Mouse (Mus musculus): ENCODE data around the gene Actr1b.

Gene Actr1b

DNA sequence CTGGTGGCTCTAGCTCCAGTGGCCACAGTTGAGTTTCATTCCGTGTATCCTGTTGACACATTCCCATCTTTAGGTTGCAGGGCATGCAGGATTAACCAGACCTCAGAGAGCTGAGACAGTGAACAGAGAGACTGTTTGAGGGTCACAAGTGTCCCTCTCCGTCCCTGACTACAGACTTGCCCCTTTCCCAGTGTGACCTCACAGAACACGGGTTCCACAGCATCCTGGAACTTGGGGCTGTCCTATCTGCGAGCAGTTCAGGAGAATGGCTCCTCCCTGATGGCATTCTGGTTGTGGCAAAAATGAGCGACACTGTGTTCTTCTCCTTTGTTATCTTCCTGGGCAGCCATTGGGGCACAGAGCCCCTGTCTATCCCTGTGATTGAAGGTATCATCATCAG is at the start of gene Actr1b:
TSS of gene Actr1b (minus strand) at position 112 of the 400 bp plus-strand sequence.
- no peak for DNase-seq (ENCODE audit: low spot score in 2 of 2)

DNA sequence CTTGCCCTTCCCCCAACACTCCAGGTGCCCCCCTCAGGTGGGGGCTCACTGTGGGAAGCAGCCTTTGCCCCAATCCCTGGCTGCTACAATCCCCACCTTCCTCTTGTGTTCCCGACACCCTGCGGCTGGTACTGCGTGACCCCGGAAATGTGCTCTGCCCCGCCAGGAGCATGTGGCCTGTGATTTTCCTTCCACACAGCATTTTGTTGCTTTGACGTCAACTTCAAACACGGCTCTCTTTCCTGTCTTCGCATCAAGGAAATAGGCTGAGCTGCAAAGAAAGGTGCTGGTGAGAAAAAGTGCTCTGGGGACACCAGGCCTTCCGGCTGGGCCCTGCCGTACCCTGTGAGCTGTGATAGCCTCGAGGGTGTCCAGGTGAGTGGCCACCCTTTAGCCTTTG is 47.3 kb upstream of the Actr1b start, which contains the start of gene Zap70:
TSS of gene Zap70 (plus strand) at position 231 of the 400 bp plus-strand sequence.
- no peak for DNase-seq (ENCODE audit: low spot score in 2 of 2)

DNA sequence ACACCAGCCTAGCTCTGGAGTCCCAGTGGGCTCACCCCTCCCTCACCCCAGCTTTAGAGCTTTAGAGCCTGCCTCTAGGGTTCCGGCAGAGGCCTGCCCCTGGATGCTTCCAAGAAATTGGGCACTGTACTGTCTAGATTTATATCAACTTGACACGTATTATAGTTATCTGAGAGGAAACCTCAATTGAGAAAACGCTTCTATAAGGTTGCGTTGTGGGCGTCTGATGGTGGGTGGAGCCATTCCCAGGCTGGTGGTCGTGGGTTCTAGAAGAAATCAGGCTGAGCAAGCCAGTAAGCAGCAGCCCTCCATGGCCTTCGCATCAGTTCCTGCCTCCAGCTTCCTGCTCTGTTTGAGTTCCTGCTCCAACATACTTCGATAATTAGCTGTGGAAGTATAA is 46.8 kb upstream of the Actr1b start:
- no peak for DNase-seq (ENCODE audit: low spot score in 2 of 2)

DNA sequence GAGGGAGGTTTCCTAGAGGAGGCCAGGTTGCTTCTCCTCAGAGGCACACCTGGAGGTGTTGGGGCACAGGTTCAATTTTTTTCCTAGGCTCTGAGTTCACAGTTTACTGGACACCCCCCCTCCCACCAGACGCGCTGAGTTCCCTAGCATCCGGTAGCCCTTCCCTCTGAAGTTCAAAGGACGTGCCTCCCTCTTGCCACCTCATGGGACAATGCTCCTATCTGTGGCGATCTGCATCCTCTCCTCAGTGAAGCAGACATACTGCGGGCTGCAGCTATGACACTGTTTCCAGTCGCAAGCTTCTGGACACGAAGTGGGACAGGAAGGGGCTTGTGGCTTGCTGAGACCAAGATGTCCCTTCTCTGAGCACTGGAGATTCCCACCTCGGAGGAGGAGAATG is 46.2 kb upstream of the Actr1b start:
- no peak for DNase-seq (ENCODE audit: low spot score in 2 of 2)

DNA sequence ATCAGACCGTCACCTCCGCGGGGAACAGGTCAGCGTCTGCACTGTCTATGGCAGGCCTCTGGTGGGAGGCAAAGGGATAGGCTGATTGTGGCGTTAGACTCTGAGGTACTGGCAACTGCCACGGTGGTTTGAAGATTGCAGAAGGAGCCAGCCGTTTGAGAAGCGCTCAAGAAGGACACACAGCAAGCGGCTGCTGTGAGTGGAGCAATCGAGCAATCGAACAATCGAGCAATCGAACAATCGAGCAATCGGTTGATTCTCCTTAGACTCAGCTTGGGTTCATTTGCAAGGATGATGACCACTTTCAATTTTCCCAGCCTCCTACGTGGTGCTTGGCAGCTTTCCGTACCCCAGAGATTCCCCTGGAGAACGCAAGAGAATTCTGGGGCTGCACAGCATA is 44.9 kb upstream of the Actr1b start:
- no peak for DNase-seq (ENCODE audit: low spot score in 2 of 2)

DNA sequence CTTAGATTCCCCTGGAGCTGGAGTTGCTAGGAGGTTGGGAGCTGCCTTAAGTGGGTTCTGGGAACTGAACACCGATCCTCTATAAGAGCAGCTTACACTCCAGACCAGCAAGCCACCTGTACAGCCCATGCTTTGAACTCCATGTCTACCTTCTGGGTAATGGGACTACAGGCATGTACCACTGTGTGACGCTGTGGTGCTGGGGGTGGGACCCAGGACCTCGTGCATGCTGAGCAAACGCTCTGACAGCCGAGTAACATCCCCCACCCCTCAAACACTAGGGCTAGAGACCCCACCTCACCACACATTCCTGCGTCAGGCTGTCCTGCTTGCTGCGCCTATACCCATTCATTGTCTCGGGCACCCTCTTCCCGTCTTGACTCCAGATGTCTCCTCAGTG is 44.3 kb upstream of the Actr1b start:
- no peak for DNase-seq (ENCODE audit: low spot score in 2 of 2)

DNA sequence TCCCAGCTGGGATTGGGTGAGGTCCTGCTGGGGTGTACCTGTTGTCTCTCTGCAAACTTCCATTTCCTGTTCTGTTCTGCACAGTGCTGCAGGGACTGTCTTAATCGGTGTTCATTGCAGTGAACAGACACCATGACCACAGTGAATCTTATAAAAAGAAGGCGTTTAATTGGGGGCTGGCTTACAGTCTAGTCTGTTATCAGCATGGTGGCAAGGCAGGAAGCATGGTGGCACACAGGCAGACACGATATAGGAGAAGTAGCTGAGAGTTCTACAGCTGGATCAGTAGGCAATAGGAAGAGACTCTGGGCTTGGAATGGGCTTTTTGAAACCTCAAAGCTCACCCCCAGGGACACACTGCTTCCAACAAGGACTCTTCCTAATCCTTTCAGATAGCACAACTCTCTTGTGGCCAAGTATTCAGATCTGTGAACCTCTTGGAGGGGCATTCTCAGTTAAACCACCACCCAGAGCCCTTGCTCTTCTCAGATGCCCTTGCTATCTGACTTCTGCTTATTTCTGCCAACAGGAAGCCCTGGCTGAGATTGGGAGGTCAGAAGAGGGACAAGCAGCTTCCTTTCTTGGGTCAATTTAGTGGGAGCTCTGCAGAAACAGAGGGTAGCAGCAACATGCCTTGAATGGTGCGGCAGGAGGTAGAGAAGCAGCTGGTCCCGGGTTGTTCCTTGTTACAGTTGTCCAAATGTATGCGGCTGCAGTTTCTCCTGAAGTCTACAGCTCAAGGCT is 39.9 kb upstream of the Actr1b start:
- no peak for DNase-seq (ENCODE audit: low spot score in 2 of 2)

DNA sequence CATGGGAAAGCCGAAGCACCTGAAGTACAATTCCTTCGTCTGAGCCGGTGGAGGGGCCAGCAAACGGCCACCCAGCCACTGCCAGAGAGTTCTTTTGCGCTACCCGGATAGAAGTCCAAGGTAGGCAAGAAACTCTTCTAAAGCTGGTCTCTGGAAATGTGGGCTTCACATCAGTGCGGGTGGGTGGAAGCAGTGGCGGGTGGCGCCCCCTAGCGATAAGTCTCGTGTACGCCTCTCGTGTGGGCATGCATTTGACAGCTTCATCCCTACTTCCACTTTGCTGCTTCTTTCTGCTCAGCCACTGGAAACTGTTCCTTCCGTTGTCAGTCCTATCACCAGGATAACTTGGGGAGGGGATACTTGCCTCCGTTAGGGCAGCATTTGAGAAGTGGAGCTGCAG is 32.2 kb upstream of the Actr1b start:
- DNase-seq (ENCODE audit: low spot score in 2 of 2), result peak; percentile 27 to 82

DNA sequence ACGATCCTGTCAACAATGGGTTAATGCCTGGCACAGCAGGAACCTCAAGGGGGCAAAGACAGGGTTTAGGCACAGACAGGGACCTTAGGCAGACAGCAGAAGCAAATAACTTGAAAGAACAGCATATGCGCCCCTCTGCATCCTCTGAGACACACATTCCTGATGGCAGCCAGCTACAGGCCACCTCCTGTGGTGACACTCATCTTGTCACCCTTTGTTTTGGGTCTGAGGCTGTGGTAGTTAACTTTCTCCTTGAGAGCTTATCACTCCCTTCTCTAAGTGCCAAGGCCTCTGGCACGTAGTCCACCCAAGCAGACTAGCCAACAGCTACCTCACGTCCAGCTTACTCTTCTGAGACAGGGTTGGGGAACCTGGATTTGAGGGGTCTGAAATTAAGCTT is 31.4 kb upstream of the Actr1b start:
- DNase-seq (ENCODE audit: low spot score in 2 of 2), result no peak

DNA sequence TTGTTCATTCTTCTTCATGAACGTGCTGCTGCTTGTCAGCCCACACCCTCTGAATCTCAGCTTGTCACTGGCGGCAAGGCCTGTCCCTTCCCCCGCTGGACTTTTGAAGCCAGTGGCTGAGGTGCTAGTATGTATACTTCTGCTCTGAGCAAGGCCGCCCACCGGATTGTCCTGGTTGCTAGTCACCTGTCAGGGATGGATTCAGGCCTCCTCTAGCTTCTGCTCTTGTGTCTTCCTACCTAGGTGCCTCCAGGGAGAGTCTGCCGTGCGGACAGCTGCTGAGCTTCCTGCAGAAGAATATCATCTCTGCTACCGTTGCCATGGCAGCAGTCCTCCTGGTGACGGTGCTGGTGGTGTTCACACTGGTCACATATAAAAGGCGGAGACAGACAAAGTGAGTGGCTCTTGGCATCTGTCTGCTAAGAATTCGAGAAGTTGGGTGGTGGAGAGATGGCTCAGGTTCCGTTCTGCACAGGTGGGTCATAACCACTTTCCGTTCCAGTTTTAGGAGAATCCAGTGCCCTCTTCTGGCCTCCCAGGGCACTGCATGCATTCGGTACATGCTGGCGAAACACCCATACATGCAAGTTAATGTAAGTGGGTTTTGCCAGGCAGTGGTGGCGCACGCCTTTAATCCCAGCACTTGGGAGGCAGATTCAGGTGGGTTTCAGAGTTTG is 30.2 kb upstream of the Actr1b start:
- peak; percentile 69 to 85 for DNase-seq (ENCODE audit: low spot score in 2 of 2)

DNA sequence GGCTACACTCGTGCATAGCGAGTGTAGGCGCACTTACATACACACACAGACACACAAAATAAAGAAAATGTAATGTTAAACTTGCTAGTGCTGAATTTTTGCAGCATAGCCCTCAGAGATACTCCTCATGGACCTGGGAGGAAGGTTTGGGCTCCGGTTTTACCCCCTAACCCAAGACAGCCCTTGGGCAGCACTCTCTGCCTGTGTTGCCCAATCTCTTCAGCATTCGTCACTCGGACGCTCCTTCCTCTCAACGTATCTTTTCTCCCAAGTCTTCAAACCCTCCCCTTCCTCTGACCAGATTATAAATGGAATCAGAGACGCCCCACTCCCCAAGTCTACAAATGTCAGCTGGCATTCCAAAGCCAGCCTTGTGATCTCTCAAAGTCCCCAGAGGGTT is 28.8 kb upstream of the Actr1b start:
- DNase-seq (ENCODE audit: low spot score in 2 of 2), result no peak

DNA sequence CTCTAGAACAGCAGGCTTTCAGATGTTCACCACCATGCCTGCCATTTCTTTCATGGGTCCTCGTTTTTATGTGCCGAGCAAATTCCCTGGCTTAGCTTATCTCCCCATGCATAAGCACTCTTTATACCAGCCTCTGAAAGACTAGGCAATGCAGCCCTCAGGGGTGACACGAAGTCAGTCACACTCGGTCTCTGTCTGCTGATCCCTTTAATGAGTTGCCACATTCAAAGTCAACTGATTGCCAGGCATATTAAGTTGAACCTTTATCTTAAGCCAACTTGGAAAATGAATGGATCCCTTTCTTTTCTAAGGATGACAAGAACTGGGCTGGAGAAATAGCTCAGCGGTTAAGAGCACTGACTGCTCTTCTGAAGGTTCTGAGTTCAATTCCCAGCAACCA is 25.0 kb upstream of the Actr1b start:
- DNase-seq (ENCODE audit: low spot score in 2 of 2), result no peak

DNA sequence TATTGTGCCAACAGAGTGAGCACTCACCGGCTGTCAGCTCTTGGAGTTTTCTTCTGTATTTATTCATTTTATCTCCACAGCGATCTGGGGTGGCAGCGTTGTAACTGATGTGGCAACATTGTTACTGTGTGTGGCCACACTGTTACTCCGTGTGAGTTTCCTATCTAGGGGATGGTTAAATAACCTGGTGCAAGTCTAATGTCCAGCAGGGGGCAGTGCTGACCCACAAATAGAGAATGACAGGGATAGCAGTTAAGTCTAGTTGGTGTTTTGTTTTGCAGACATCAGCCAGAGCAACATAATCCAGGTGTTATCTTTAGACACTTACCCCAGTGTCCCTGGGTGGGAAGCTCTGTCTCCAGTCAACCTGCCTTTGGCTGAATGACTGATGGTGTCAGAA is 23.1 kb upstream of the Actr1b start:
- peak; percentile 71 to 87 for DNase-seq (ENCODE audit: low spot score in 2 of 2)

DNA sequence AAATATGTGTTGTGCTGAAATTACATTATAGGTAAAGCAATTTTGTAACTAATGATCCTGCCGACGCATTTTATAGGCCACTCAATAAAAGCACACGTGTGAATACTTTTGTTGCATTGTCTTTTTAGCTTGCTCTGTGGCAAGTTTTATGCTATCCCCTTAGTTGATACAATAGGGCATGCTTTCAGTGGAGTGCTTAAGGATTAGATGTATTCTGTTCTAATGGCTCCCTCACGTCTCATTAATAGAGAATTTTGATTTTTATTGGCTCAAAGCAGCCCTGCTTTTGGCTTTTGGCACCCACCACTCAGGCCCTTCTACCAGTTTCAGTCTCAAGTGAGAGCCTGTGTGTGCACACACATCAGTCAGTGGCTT is 9.8 kb upstream of the Actr1b start:
- DNase-seq (ENCODE audit: low spot score in 2 of 2), result no peak

DNA sequence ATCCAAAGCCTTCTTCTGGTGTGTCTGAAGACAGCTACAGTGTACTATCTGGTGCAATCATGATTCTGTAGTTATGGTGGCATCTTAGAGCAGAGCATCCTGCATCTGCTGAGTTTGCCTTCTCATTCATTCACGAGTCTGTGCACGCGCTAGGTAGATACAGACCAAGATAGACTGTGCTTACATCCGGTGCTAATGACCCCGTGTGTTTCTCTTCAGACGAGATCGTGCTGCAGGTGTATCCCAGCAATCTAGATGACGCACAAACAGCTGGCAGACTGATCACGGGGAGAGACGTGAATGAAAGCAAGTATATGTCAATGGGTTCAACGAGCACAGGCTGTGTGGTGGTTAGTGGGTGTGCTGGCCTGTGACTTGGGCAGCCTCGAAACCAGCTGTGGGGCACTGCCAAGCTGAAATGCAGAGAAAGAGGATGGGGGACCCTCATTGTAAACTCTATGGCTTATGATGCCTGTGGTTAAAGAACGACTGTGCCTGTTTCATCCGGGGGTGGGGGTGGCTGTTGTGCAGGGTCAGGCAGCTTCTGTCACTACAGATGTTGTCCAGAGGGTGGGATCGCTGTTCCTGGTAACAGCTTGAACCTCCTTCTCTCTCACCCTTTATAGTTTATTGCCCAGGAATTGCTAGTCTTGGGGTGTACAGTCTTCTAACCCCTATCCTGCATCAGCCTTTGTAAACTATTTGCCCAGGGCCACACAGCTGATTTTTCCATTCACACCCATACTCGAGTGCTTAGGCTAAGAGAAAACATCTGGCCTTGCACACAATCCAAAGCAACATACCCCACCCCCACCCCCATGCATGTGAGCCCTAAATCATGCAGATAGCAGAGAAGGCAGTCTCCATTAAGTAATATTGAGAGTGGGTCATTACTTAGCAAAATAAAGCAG is 9.2 kb upstream of the Actr1b start:
- DNase-seq (ENCODE audit: low spot score in 2 of 2), result no peak

DNA sequence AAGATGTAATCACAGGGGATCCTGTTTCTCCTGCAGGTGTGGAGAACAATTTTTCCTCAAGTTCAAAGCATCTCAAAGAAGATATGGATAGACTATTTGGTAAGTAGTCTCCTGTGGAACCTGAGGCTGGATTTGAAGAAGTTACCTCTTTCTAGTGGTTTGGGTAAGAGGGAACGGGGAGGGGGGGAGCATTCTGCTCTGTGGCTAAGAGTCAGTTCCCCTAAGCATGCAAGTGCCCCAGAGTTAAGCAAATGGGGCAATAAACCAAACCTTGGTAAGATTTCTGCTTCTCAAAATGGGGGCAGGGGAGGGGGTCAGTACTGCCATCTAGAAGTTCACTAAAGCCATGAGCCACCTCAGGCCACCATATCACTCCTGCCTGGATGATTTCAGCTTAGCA is 4.6 kb upstream of the Actr1b start:
- no peak for DNase-seq (ENCODE audit: low spot score in 2 of 2)

DNA sequence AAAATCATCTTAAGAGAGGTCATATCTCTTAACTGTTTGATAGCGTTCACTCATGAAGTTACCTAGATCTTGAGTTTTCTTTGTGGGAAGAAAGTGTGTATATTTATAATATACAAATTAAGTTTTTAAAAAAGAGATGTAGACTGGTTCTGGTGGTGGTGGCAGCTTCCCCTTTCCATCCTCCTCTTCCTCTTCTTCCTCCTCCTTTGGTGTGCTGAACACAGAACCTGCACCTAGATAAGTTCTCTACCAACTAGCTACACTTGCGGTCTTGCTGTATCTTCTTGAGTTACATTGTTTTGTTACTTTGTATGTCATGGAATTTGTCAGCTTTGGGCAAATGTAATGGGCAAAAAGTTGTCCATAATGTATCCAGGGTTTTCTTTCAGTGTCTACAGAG is 3.1 kb downstream of the Actr1b start:
- no peak for DNase-seq (ENCODE audit: low spot score in 2 of 2)

DNA sequence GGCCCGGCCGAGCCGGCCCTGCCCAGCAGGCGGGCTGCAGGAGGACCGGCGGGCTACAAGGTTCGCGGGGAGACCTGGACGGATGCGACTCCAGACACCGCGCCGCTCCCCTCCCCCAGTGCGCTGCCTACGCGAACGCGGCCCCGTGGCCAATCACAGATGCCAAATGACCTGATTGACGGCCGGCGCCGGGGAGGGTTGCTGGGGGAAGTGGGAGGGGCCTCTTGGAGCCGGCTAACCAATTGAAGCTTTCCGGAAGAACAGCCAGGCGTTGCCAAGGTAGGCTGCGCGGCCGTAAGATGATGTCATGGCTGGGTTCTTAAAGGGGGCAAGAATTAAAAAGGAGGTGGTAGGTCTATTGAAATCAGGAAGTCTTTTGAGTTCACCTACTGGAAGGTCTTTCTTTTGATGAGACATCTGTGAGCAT is 4.4 kb downstream of the Actr1b start, which contains the start of gene 4933424G06Rik:
TSS of gene 4933424G06Rik (plus strand) at position 296 of the 427 bp plus-strand sequence.
- peak; percentile 97 to 99 for DNase-seq (ENCODE audit: low spot score in 2 of 2)

DNA sequence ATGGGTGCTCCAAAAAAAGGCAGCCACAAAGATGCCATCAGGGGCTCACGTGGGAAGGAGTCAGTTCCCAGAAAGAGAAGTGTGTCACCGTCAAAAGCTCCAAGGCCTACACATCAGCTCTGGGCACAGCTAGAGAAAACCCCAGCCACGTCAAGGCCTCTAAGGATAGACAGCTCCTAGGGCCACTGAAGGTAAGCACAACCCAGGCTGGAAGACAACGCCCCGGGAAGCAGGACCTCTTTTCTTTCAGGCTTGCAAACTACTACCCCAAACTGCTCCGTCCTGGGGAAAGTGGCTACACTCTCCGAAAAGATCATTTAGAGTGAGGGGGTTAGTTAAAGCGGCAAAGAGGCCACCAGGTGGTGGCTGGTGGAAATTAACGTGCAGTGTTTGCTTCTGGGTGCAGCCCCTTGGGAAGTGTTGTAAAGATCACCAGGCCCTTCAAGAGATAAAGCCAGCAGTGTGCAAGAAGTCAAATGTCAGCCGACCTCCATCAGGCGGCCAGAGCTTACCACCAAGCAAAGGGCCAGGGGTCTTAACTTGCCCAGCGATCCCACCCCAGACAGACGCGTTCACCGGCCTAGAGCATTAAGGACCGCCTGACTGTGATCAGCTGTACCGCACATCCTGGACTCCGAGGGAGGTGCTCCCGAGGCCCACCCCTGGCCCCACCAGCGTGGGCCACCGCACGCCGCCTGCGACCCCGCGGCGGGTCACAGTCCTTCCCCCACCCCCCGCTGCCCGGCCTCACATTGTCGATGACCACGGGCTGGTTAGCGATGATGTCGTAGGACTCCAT is 5.0 kb downstream of the Actr1b start:
- DNase-seq (ENCODE audit: low spot score in 2 of 2), result peak; percentile 34 to 69

DNA sequence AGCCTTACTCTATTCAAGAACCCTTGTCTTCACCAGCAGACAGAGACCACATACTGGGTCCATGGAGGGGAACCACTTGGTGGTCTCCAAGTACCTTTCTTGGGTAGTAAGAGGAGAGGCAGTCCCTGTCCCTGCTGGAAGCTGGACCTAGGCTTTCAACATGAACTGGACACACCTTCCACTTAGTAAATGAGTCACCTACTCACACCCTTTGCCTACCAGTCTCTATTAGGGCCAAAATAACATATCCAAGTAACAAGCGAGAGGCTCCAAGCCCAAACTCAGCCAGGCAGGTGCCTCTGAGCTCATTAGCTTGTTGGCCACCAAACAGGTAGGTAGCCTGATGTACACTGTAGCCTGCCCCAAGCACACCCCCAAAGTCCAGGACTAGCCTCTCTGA is 5.6 kb downstream of the Actr1b start:
- no peak for DNase-seq (ENCODE audit: low spot score in 2 of 2)

DNA sequence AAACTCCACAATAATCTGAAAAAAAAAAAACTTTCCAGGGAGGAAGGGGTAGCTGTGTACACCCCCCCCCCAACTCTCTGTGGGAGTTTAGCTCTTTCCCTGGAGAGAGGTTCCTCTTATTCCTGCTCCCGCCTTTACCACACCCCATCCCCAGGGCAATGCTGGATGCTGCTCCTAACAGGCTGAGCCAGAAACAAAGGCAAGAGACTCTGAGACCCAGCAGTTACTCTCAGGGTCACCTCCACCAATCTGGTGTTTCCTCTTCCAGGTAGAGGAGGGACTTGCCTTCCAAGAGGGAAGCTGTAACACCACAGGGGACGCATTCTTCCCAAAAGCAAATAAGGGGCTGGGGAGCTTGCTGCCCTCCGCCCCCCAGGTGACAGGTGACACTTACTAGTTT is 6.4 kb downstream of the Actr1b start:
- DNase-seq (ENCODE audit: low spot score in 2 of 2), result no peak

DNA sequence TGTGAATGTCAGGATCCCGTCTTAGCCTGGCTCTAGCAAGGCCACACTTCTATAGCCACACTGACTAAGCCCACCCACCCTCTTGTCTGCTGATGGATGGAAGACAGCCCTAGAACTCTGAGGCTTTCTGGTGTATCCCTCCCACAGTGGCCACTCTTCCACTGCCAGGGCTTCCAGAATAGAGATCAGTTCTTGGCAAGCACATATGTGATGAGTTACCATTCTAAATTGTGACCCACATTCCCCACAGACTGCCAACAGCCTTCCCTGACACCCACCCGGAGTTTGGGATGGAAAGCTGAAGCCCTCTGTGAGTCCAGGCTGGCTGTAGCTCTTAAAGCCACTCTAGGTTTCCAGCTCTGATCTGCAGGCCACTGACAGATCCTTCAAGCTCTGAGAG is 7.1 kb downstream of the Actr1b start:
- no peak for DNase-seq (ENCODE audit: low spot score in 2 of 2)
